Mouse (Mus musculus) ES-Bruce4 (cell line): ENCODE data around the gene Rnf152. TPM values are rescaled to one million over a fixed set of nuclear protein-coding genes. Genes with fewer than 3 reads are reported as not detected.

Source experiments
- H3K27ac ChIP-seq: 2 replicates; pipeline ENCODE4 v1.5.1; 2012; ENCODE audit warnings: low read length, inconsistent platforms; ENCODE audit not compliant: insufficient read depth
- H3K27me3 ChIP-seq: 2 replicates; pipeline ENCODE4 v1.6.1; 2012; ENCODE audit warnings: mild to moderate bottlenecking, low read length, inconsistent platforms; ENCODE audit not compliant: control insufficient read depth, poor library complexity, insufficient read depth, severe bottlenecking
- H3K36me3 ChIP-seq: 2 replicates; pipeline ENCODE4 v1.6.1; 2012; ENCODE audit warnings: inconsistent platforms, mild to moderate bottlenecking, low read length, moderate library complexity; ENCODE audit not compliant: control insufficient read depth, poor library complexity, insufficient read depth, severe bottlenecking
- H3K4me1 ChIP-seq: one replicate; pipeline ENCODE4 v1.8.1; 2011; ENCODE audit warnings: low read length; ENCODE audit not compliant: control insufficient read depth, insufficient read depth
- H3K4me3 ChIP-seq: 2 replicates; pipeline ENCODE4 v1.5.1; 2011; ENCODE audit warnings: low read depth, mild to moderate bottlenecking, low read length
- H3K9ac ChIP-seq: 2 replicates; pipeline ENCODE4 v1.6.1; 2012; ENCODE audit warnings: low read depth, mild to moderate bottlenecking, inconsistent platforms; ENCODE audit not compliant: poor library complexity, severe bottlenecking
- H3K9me3 ChIP-seq: replicated peaks from 2 replicates; pipeline ENCODE4 v1.6.1; 2012; ENCODE audit warnings: mild to moderate bottlenecking, low read length, inconsistent platforms; ENCODE audit not compliant: control insufficient read depth, poor library complexity, insufficient read depth, severe bottlenecking
- CTCF ChIP-seq: IDR thresholded peaks from one replicate; pipeline ENCODE4 v1.8.1; 2011; ENCODE audit warnings: low read depth, low read length
- EP300 ChIP-seq: IDR thresholded peaks from 2 replicates; pipeline ENCODE4 v1.6.1; 2011; ENCODE audit warnings: low read depth, low read length; ENCODE audit not compliant: insufficient read depth
- POLR2A ChIP-seq: IDR thresholded peaks from one replicate; pipeline ENCODE4 v1.8.1; 2011; ENCODE audit warnings: low read length; ENCODE audit not compliant: insufficient read depth
- polyA plus RNA-seq: library from polyadenylated mRNA; stranded (reverse); fragments of >200 nt; gene quantifications from 2 replicates; pipeline ENCODE4 v1.2.4, GENCODE M21; 2011; ENCODE audit warnings: low read depth; ENCODE audit not compliant: missing spikeins, insufficient read depth, insufficient read length

The Rnf152 gene
- 0.60 and 0.73 TPM in 2 replicates for polyA plus RNA-seq

DNA sequence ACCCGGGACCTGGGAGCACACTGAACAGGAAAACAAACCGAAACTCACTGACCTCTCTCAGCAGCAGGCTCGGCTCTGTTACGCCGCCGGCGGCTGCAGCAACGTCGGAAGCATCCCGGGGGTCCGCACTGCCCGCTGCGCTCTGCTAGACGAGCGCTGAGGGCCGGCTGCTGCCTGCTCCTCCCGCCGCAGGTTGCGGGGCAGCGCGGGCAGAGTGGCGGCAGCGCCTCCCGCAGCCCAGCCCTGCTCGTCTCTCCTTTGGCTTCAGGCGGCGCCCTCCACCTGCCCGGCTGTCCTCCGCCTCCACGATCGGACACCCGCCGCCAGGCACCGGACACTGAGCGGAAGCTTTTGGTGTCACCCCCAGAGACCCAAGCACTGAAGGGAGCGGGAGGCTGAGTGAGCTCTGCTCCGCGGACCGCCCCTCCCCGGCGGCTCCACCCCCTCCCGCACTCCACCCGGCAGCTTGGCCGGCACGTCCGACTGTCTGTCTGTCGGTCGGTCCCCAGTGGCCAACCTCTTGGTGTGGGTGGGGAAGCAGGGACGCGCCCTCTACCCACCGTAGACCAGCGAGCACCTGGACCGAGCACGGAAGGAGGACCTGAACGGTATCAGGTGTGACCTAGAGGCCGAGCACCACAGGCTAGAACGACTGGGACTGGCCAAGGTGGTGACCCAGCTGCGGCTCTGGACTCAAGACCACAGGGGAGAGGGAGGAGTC lies at the start of gene Rnf152:
Gene Rnf152 (minus strand): TSS at position 420 of the 721 bp plus-strand sequence.
- Histone ChIP-seq H3K27me3 (no peaks in the 10 kb centered on the region; the same call in 1 of the 2 replicates), H3K9me3 (no peaks in the 10 kb centered on the region), H3K9ac (peak within 1 kb of the TSS; percentile 43), H3K4me1 (no peaks in the 10 kb centered on the region), H3K36me3 (no peaks in the 10 kb centered on the region), H3K4me3 (peak within 1 kb of the TSS; percentile 93), H3K27ac (no peak within 1 kb of the TSS)
- TF ChIP-seq CTCF (no peak), EP300 (no peak), POLR2A (no peak)

DNA sequence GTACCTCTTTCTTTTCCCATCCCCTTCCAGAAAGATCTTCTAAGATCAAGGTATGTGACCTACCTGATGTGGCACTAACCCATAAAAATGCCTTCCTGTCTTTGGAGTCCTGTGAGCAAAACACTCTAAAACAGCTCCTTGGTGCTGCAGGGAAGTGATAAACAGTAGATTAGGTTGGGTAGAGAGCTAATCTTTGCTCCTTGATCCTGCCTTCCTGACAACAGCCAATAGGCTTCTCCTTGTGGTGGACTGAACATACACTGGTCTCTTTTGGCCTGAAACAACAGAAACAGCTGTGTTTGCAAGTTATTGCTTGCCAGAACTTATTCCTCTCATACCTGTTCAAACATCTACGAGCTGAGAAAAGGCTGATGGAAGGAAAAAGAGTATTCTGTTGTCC lies 46.3 kb upstream of the Rnf152 start:
- H3K27me3 ChIP-seq, result no peaks in the 10 kb centered on the region
- no peaks in the 10 kb centered on the region for H3K36me3 ChIP-seq
- no peaks in the 10 kb centered on the region for H3K4me1 ChIP-seq
- H3K27ac ChIP-seq, result no peak overlapping the region
- H3K9ac ChIP-seq, result no peak overlapping the region
- no peaks in the 10 kb centered on the region for H3K9me3 ChIP-seq
- no peak overlapping the region for H3K4me3 ChIP-seq
- no peak for TF ChIP-seq EP300

DNA sequence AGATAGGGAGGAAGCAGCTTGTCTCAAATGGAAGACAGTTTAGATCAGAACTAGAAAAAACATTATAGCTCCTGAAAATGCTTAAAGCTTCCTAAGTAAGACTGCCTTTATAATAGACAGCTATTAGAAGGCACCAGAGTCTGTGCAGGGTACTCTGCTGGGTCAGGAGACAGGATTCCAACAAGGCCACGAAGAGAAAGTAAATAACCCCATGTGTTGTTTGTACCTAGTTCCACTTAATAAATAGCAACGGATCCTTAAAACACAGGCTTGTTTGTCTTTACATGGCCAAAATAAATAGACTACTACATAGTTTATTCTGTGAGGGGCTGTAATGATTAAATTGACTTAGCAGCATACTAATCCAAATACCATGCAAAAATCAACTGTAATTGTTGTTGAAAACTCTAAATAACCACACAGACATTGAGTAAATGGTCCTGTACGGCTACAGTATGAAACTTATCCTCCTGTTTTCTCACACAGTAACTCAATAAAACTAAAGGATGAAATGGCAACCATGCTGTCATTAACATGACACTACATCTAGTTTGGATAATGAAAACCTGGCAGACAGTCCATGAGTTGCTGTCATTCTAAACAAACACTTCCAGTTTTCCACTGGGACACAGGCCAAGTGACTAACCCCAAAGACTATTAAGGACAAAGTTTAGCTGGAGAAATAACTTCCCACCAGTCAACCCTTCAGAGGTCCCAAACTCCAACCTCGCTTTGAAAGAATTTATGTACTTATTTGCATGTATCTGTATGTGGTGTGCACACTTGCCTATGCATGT lies 27.8 kb upstream of the Rnf152 start:
- H3K27ac ChIP-seq, result no peak overlapping the region

DNA sequence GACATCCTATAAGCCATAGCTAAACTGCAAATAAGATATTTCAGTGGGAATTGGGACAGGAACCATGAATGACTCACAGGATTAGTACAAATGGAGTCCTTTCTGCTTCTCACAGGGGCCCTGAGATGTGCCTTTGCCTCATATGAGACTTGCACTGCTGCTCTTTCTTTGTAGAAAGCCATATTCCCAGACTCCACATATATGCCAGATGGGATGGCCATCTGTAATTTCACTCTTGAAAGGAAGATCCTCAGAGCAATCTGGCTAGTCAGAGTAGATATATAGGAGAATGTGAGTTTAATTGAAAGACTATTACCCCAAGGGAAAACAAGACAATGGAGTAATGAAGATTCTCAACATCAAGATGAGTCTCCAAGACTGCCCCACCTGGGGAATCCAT lies 21.0 kb upstream of the Rnf152 start:
- H3K9me3 ChIP-seq, result no peaks in the 10 kb centered on the region
- no peak overlapping the region for H3K27ac ChIP-seq
- no peak overlapping the region for H3K4me3 ChIP-seq
- no peaks in the 10 kb centered on the region for H3K27me3 ChIP-seq
- no peaks in the 10 kb centered on the region for H3K4me1 ChIP-seq
- TF ChIP-seq POLR2A, result no peak
- no peak for TF ChIP-seq EP300
- no peak for TF ChIP-seq CTCF
- no peaks in the 10 kb centered on the region for H3K36me3 ChIP-seq
- H3K9ac ChIP-seq, result no peak overlapping the region

More for the DNA sequence above, 27.8 kb upstream of the Rnf152 start:
- no peaks in the 10 kb centered on the region for H3K27me3 ChIP-seq
- no peaks in the 10 kb centered on the region for H3K9me3 ChIP-seq
- H3K9ac ChIP-seq, result no peak overlapping the region
- no peaks in the 10 kb centered on the region for H3K4me1 ChIP-seq
- H3K36me3 ChIP-seq, result no peaks in the 10 kb centered on the region
- H3K4me3 ChIP-seq, result no peak overlapping the region
- TF ChIP-seq POLR2A (no peak), EP300 (no peak), CTCF (no peak)

DNA sequence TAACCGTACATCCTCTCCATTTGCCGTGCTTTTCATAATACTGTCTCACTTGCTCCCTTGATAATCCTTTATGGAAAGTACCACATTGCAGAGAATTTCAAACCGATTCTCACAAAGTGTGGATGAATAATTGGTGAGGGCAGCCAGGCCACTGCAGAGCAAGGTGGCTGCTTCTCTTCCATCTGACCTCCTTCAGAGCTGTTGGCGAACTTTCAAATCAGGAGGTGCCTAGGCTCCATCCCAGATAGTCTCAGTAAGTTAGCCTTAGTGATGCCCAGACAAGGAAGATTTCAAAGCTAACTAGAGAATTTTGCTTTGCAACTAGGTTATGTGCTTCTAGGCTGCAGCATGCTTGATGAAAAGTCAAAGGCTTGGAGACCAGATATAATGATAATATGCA lies 18.1 kb upstream of the Rnf152 start:
- Histone ChIP-seq H3K9me3 (no peaks in the 10 kb centered on the region), H3K27me3 (no peaks in the 10 kb centered on the region), H3K4me3 (no peak overlapping the region), H3K36me3 (no peaks in the 10 kb centered on the region), H3K27ac (no peak overlapping the region), H3K9ac (no peak overlapping the region), H3K4me1 (no peaks in the 10 kb centered on the region)
- TF ChIP-seq CTCF (no peak), POLR2A (no peak), EP300 (no peak)

DNA sequence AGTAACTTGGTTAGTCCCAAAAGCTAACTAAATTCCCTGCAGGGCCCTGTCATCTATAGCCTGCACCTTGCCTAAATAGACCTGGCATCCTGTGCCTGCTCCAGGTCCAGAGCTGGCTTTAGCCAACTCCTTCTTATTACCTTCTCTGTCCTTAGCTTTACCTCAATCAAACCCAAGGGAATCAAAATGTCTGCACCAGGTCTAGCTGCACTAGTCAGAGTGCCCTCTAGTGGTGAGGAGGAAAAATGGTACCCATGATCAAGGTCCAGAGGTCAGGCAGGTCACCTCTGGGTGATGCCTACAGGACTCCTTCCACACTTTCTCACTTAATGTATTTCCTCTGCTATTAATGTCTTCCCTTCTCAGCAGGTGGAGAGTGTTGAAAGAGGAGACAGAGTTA lies 6.2 kb upstream of the Rnf152 start:
- Histone ChIP-seq H3K27me3 (no peaks in the 10 kb centered on the region), H3K9ac (no peak overlapping the region), H3K4me3 (no peak overlapping the region), H3K9me3 (no peaks in the 10 kb centered on the region), H3K27ac (no peak overlapping the region), H3K4me1 (no peaks in the 10 kb centered on the region), H3K36me3 (no peaks in the 10 kb centered on the region)
- TF ChIP-seq POLR2A (no peak), CTCF (peak; percentile 67), EP300 (no peak)
